Mouse (Mus musculus): Measurements from ENCODE around the gene Prtn3. TPM values are rescaled to one million over a fixed set of nuclear protein-coding genes. Genes with fewer than 3 reads are reported as not detected.
A peak's percentile ranks its signal among the peaks of the same experiment; 100 is the strongest.

The Prtn3 gene
- polyA plus RNA-seq, 1 experiment from 2014 or later: 19.6 TPM

DNA sequence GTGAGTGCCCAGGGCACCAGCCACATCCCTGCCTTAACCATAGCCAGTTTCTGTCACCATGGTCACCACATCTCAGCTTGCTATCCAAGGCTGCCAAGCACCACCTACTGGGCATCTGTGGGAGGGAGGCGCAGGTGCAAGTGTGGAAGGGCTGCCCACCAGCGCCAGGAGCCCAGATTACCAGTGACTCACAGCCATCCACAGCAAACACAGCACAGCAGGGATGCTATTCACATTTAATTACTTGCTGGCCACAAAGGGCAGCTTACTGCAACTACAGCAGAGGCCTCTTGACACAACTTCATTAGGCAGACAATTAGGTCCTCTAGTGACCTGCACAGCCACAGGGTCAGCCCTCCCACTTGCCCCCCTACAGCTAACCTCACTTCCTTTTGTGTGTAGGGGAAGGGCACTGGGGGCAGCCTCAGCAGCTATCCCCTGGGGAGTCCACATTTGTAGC is 26.7 kb downstream of the Prtn3 start:
- no peaks in the 10 kb centered on the region; the same call in 1 of the 2 replicates for H3K9me3 ChIP-seq (ENCODE audit: control insufficient read depth, low read length)
- WGBS: 43% methylated on average over 2 of the region's 2 CpGs
- H3K36me3 ChIP-seq (ENCODE audit: control insufficient read depth, insufficient read depth, low read length): peaks cover 20% of the 10 kb centered on the region; the same call in 1 of the 2 replicates
- no peak for DNase-seq (ENCODE audit: low spot score)
- no peak for ATAC-seq (ENCODE audit: insufficient number of reproducible peaks, low FRiP score, low TSS enrichment, low read depth)
- 0 out of 2 replicates have a peak, but pooled peaks cover 2% of the 10 kb centered on the region for H3K4me1 ChIP-seq (ENCODE audit: control insufficient read depth, insufficient read depth, low read length)
- H3K9ac ChIP-seq (ENCODE audit: low read length): no peak overlapping the region
- no peaks in the 10 kb centered on the region for H3K27me3 ChIP-seq (ENCODE audit: control insufficient read depth, insufficient read depth, low read length)
- H3K4me3 ChIP-seq (ENCODE audit: low read depth, low read length): no peak overlapping the region
- no peak overlapping the region for H3K4me2 ChIP-seq (ENCODE audit: low read depth, severe bottlenecking)
- no peak overlapping the region for H3K27ac ChIP-seq (replicated peaks; ENCODE audit: low read depth, low read length)

DNA sequence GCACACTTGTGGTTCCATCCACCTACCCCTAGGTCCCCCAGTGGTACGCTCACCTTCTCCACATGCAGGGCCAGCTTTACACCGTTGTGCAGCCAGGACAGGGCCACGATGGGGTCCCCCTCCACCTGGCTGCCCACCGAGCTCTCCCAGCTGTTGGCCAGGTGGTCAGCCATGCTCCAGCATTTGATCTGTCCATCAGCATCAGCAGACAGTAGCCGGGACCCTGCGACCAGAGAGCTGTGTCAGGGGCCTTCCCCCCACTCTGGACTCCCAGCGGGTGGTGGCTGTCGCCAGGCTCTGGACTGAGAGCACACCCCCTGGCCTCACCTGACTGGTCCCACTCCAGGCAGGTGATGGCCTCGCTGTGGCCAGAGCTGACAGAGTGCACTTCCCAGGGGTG is 32.4 kb downstream of the Prtn3 start:
- no peak overlapping the region for H3K4me3 ChIP-seq (ENCODE audit: low read depth, low read length)
- no peak overlapping the region for H3K4me2 ChIP-seq (ENCODE audit: low read depth, severe bottlenecking)
- no peak overlapping the region for H3K9ac ChIP-seq (ENCODE audit: low read length)
- DNase-seq (ENCODE audit: low spot score) (no peak), ATAC-seq (ENCODE audit: insufficient number of reproducible peaks, low FRiP score, low TSS enrichment, low read depth) (no peak)
- WGBS: 95% methylated on average over 9 of the region's 9 CpGs
- no peaks in the 10 kb centered on the region; the same call in 1 of the 2 replicates for H3K9me3 ChIP-seq (ENCODE audit: control insufficient read depth, low read length)
- H3K27me3 ChIP-seq (ENCODE audit: control insufficient read depth, insufficient read depth, low read length): no peaks in the 10 kb centered on the region
- H3K36me3 ChIP-seq (ENCODE audit: control insufficient read depth, insufficient read depth, low read length): peaks cover 15% of the 10 kb centered on the region; the same call in 1 of the 2 replicates
- no peaks in the 10 kb centered on the region for H3K4me1 ChIP-seq (ENCODE audit: control insufficient read depth, insufficient read depth, low read length)
- no peak overlapping the region for H3K27ac ChIP-seq (replicated peaks; ENCODE audit: low read depth, low read length)

GRCm38 (mm10) chr10:79907415-79907814 is 33.1 kb downstream of the Prtn3 start:
- no peak overlapping the region for H3K9ac ChIP-seq (ENCODE audit: low read length)
- H3K36me3 ChIP-seq (ENCODE audit: control insufficient read depth, insufficient read depth, low read length): peaks cover 15% of the 10 kb centered on the region; the same call in 1 of the 2 replicates
- DNase-seq (ENCODE audit: low spot score) (no peak), ATAC-seq (ENCODE audit: insufficient number of reproducible peaks, low FRiP score, low TSS enrichment, low read depth) (no peak)
- no peak overlapping the region for H3K27ac ChIP-seq (replicated peaks; ENCODE audit: low read depth, low read length)
- 0 out of 2 replicates have a peak overlapping the region, but pooled peaks have one; percentile 14 for H3K4me3 ChIP-seq (ENCODE audit: low read depth, low read length)
- H3K27me3 ChIP-seq (ENCODE audit: control insufficient read depth, insufficient read depth, low read length): no peaks in the 10 kb centered on the region
- H3K9me3 ChIP-seq (ENCODE audit: control insufficient read depth, low read length): no peaks in the 10 kb centered on the region; the same call in 1 of the 2 replicates
- H3K4me1 ChIP-seq (ENCODE audit: control insufficient read depth, insufficient read depth, low read length): no peaks in the 10 kb centered on the region
- 95% methylated on average over 10 of the region's 10 CpGs for WGBS
- H3K4me2 ChIP-seq (ENCODE audit: low read depth, severe bottlenecking): no peak overlapping the region

GRCm38 (mm10) chr10:79908167-79909091 is 34.2 kb downstream of the Prtn3 start, which contains the start of gene Med16:
TSS of gene Med16 (minus strand) at chr10:79908923.
- H3K4me1 ChIP-seq (ENCODE audit: control insufficient read depth, insufficient read depth, low read length): no peaks in the 10 kb centered on the region
- H3K9me3 ChIP-seq (ENCODE audit: control insufficient read depth, low read length): no peaks in the 10 kb centered on the region; the same call in 1 of the 2 replicates
- peak within 1 kb of the TSS; percentile 71 for H3K4me3 ChIP-seq (ENCODE audit: low read depth, low read length)
- DNase-seq (ENCODE audit: low spot score) (peak; percentile 97), ATAC-seq (ENCODE audit: insufficient number of reproducible peaks, low FRiP score, low TSS enrichment, low read depth) (peak; percentile 94)
- no peaks in the 10 kb centered on the region for H3K27me3 ChIP-seq (ENCODE audit: control insufficient read depth, insufficient read depth, low read length)
- peak within 1 kb of the TSS; percentile 96 for H3K27ac ChIP-seq (replicated peaks; ENCODE audit: low read depth, low read length)
- H3K36me3 ChIP-seq (ENCODE audit: control insufficient read depth, insufficient read depth, low read length): peaks cover 12% of the 10 kb centered on the region; the same call in 1 of the 2 replicates
- H3K4me2 ChIP-seq (ENCODE audit: low read depth, severe bottlenecking): peak within 1 kb of the TSS; percentile 40
- WGBS: 1% methylated on average over 52 of the region's 52 CpGs
- peak within 1 kb of the TSS; percentile 96 for H3K9ac ChIP-seq (ENCODE audit: low read length)

DNA sequence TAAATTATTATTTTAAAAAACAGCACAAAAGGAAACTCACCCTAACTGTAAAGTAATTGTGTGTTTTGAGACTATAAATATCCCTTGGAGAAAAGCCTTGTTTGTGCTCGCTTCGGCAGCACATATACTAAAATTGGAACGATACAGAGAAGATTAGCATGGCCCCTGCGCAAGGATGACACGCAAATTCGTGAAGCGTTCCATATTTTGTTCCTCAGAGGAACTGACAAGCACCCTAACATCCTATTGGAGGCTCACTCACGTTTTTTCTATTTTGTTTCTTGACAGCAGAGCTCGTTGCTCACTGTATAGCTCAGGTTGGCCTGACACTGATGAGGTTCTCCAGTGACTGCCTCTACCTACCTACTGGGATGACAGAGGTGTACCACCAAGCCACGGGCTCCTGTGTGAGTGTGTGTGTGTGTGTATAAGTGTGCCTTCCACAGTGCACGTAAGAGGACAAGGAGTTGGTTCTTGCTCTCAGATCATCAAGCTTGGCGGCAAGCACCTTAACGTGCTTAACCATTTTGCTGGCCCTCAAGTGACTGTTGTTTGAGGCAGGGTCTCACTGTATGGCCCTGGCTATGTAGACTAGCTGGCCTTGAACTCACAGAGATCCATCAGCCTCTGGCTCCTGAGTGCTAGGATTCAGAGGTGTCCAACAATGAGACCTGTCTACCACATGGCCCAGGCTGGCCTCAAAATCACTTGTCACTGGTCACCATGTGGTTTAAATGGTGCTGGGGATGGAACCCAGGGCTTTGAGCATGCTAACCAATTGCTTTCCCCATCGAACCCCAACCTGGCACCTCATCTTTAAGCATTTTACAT is 35.0 kb downstream of the Prtn3 start:
- Histone ChIP-seq H3K27ac (replicated peaks; ENCODE audit: low read depth, low read length) (no peak overlapping the region), H3K4me1 (ENCODE audit: control insufficient read depth, insufficient read depth, low read length) (no peaks in the 10 kb centered on the region), H3K36me3 (ENCODE audit: control insufficient read depth, insufficient read depth, low read length) (peaks cover 12% of the 10 kb centered on the region; the same call in 1 of the 2 replicates), H3K4me3 (ENCODE audit: low read depth, low read length) (no peak overlapping the region), H3K4me2 (ENCODE audit: low read depth, severe bottlenecking) (no peak overlapping the region), H3K9me3 (ENCODE audit: control insufficient read depth, low read length) (no peaks in the 10 kb centered on the region; the same call in 1 of the 2 replicates), H3K9ac (ENCODE audit: low read length) (no peak overlapping the region), H3K27me3 (ENCODE audit: control insufficient read depth, insufficient read depth, low read length) (no peaks in the 10 kb centered on the region)
- no peak for ATAC-seq (ENCODE audit: insufficient number of reproducible peaks, low FRiP score, low TSS enrichment, low read depth)
- whole genome bisulfite sequencing: 23% methylated on average over 14 of the region's 14 CpGs
- DNase-seq (ENCODE audit: low spot score): peak; percentile 59

DNA sequence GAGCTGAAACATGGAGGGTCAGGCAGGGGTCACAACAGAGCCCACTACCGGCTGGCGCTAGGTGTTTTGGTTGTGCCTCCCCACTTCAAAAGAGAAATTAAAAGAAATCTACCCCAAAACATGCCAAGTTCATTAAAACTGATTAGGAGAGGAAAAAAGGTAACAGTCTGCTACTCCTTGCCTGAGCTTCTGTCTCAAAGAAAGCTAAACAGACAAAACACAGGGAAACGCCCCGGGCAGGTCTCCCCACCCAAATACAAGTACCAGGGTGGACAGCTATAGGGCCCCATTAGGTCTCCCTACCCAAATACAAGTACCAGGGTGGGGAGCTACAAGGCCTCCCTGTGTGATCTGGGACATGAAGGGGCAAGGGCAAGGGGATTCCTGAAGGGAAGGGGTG is 36.3 kb downstream of the Prtn3 start, which contains the start of gene Gm26602:
TSS of gene Gm26602 (plus strand) at position 301 of the 400 bp plus-strand sequence.
- ATAC-seq (ENCODE audit: insufficient number of reproducible peaks, low FRiP score, low TSS enrichment, low read depth) (no peak), DNase-seq (ENCODE audit: low spot score) (no peak)
- Histone ChIP-seq H3K4me1 (ENCODE audit: control insufficient read depth, insufficient read depth, low read length) (no peaks in the 10 kb centered on the region), H3K27me3 (ENCODE audit: control insufficient read depth, insufficient read depth, low read length) (no peaks in the 10 kb centered on the region), H3K4me2 (ENCODE audit: low read depth, severe bottlenecking) (no peak within 1 kb of the TSS), H3K4me3 (ENCODE audit: low read depth, low read length) (no peak within 1 kb of the TSS), H3K9ac (ENCODE audit: low read length) (no peak within 1 kb of the TSS), H3K9me3 (ENCODE audit: control insufficient read depth, low read length) (no peaks in the 10 kb centered on the region), H3K27ac (replicated peaks; ENCODE audit: low read depth, low read length) (no peak within 1 kb of the TSS), H3K36me3 (ENCODE audit: control insufficient read depth, insufficient read depth, low read length) (peaks cover 4% of the 10 kb centered on the region; the same call in 1 of the 2 replicates)
- whole genome bisulfite sequencing: 85% methylated on average over 4 of the region's 4 CpGs

- H3K27me3 ChIP-seq (ENCODE audit: control insufficient read depth, insufficient read depth, low read length): peaks cover 3% of the 10 kb centered on the region
- H3K4me1 ChIP-seq (ENCODE audit: control insufficient read depth, insufficient read depth, low read length): peaks cover 8% of the 10 kb centered on the region
- H3K9me3 ChIP-seq (ENCODE audit: control insufficient read depth, low read length): no peaks in the 10 kb centered on the region
- ATAC-seq (ENCODE audit: insufficient number of reproducible peaks, low FRiP score, low TSS enrichment, low read depth) (no peak), DNase-seq (ENCODE audit: low spot score) (no peak)
- no peak overlapping the region for H3K4me2 ChIP-seq (ENCODE audit: low read depth, severe bottlenecking)
- H3K4me3 ChIP-seq (ENCODE audit: low read depth, low read length): no peak overlapping the region
- 61% methylated on average over 20 of the region's 20 CpGs for WGBS
- no peak overlapping the region for H3K9ac ChIP-seq (ENCODE audit: low read length)
- peaks cover 3% of the 10 kb centered on the region; the same call in 1 of the 2 replicates for H3K36me3 ChIP-seq (ENCODE audit: control insufficient read depth, insufficient read depth, low read length)
- H3K27ac ChIP-seq (replicated peaks; ENCODE audit: low read depth, low read length): no peak overlapping the region
Observed at GRCm38 (mm10) chr10:79912412-79912811, 38.1 kb downstream of the Prtn3 start.

Data from limb, embryonic 11.5 days (tissue).